Mouse (Mus musculus) midbrain, postnatal 0 days (tissue): ENCODE data around the gene Mrpl53. TPM values are rescaled to one million over a fixed set of nuclear protein-coding genes. Genes with fewer than 3 reads are reported as not detected.

ENCODE experiments used
- ATAC-seq: fragments of 200-750 bp; cut with Nextera tagmentation; 2 replicates; pipeline ENCODE4 v1.8.0; 2017; ENCODE audit warnings: moderate number of reproducible peaks, mild to moderate bottlenecking, moderate TSS enrichment, moderate library complexity; ENCODE audit not compliant: low FRiP score
- DNase-seq: peaks from one replicate; pipeline ENCODE4 v3.0.0-alpha.2; 2015; ENCODE audit warnings: low spot score
- H3K27ac ChIP-seq: fragments of 300-500 bp; sonication (generic); 2 replicates; pipeline ENCODE4 v1.5.1; 2014; ENCODE audit warnings: low read depth, mild to moderate bottlenecking, low read length, mixed read lengths
- H3K27me3 ChIP-seq: fragments of 300-500 bp; sonication (generic); 2 replicates; pipeline ENCODE4 v1.6.1; 2014; ENCODE audit warnings: low read length, control low read depth, mixed read lengths; ENCODE audit not compliant: insufficient read depth
- H3K36me3 ChIP-seq: fragments of 300-500 bp; sonication (generic); 2 replicates; pipeline ENCODE4 v1.6.1; 2014; ENCODE audit warnings: low read length, control low read depth, mixed read lengths; ENCODE audit not compliant: insufficient read depth
- H3K4me1 ChIP-seq: fragments of 300-500 bp; sonication (generic); 2 replicates; pipeline ENCODE4 v1.6.1; 2014; ENCODE audit warnings: mild to moderate bottlenecking, control low read depth, antibody characterized with exemption, low read length, mixed read lengths; ENCODE audit not compliant: insufficient read depth
- H3K4me2 ChIP-seq: fragments of 300-500 bp; sonication (generic); 2 replicates; pipeline ENCODE4 v1.6.1; 2014; ENCODE audit warnings: low read depth, mild to moderate bottlenecking, low read length, mixed read lengths; ENCODE audit not compliant: poor library complexity, severe bottlenecking
- H3K4me3 ChIP-seq: fragments of 300-500 bp; sonication (generic); 2 replicates; pipeline ENCODE4 v1.5.1; 2014; ENCODE audit warnings: low read depth, mild to moderate bottlenecking, low read length, moderate library complexity
- H3K9ac ChIP-seq: fragments of 300-500 bp; sonication (generic); replicated peaks from 2 replicates; pipeline ENCODE4 v1.6.1; 2014; ENCODE audit warnings: mild to moderate bottlenecking, low read length, moderate library complexity, mixed read lengths; ENCODE audit not compliant: poor library complexity, severe bottlenecking
- H3K9me3 ChIP-seq: fragments of 300-500 bp; sonication (generic); 2 replicates; pipeline ENCODE4 v1.6.1; 2016; ENCODE audit warnings: low read length, control low read depth
- CTCF ChIP-seq: IDR thresholded peaks from 2 replicates; pipeline ENCODE4 v1.5.1; 2016; ENCODE audit warnings: antibody characterized with exemption, mild to moderate bottlenecking
- WGBS: fragments of 180-500 bp; shearing (Covaris S2); extraction: QIAGEN DNeasy Blood & Tissue Kit; methylation state at CpG from one replicate; pipeline ENCODE4 v1.1.7; 2014; 5-methylcytosine and 5-hydroxymethylcytosine counted together
- polyA plus RNA-seq: library from polyadenylated mRNA; unstranded; fragments of >200 nt; fragmentation: Nextera tagmentation; extraction: Ambion mirVana; gene quantifications from 2 replicates; pipeline ENCODE4 v1.2.1, GENCODE M21; 2015
- total RNA-seq: library from RNA; depleted of rRNA; stranded (reverse); fragments of >200 nt; gene quantifications from 2 replicates; pipeline ENCODE4 v1.2.3, GENCODE M21; 2014

Mrpl53 gene
- total and polyA plus RNA-seq, 2 experiments from 2014 or later = 46.4 to 115 TPM

DNA sequence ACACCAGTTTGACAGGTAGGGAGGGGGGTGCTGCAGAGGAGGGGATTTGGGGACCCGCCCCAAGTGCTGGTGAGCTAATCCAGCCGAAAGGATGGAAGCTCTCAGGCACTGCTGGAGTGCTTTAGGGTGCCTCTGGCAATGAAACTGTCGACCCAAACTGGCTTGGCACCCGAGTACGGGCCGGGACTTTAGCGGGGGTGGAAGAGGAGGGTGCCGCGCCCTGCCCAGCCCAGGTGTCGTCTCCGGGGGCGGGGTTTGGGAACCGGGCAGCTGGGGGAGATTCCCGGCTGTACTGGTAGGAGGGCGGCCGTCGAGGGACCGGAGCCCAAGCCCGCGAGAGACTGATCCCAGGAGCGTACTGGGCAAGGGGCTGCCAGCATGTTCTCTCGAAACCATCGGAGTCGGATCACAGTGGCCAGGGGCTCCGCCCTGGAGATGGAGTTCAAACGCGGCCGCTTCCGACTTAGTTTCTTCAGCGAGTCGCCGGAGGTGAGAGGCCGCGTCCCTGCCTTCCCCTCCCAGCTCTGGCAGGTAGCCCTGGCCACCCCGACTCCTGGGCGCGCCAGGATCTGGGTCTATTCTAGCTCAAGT lies 26.8 kb downstream of the Mrpl53 start:
- Histone ChIP-seq H3K27me3 (peaks cover 7% of the 10 kb centered on the region), H3K9me3 (no peaks in the 10 kb centered on the region), H3K4me1 (no peaks in the 10 kb centered on the region), H3K4me2 (peak overlapping the region; percentile 51), H3K27ac (no peak overlapping the region), H3K36me3 (no peaks in the 10 kb centered on the region), H3K9ac (0 out of 2 replicates have a peak overlapping the region, but pooled peaks have one; percentile 24), H3K4me3 (peak overlapping the region; percentile 9; the same call in 1 of the 2 replicates)
- TF ChIP-seq CTCF = no peak
- ATAC-seq = no peak
- 6% methylated on average over 37 of the region's 37 CpGs for WGBS
- no peak for DNase-seq

DNA sequence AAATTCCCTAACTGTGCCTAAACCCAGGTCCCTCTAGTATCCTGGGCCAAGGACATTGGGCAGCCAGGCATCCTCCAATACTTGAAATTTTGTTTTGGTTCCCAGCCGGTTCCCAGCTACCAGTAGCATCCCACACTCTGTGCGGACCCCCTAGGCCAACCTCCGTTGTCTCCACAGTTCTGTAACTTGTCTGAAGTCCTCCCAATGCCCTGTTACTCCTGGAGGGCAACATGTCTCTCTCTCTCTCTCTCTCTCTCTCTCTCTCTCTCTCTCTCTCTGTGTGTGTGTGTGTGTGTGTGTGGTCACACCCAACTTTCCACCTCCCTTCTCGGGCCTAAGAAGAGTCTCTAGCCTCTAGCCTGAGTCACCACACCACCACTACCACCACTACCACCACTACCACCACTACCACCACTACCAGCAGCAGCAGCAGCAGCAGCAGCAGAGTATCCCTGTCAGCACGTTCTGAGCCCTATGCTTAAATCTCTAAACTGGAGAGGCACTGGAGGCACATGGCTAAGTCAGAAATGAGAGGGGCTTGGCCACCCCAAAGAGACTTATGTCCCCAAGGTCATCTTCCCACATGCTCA lies 27.5 kb downstream of the Mrpl53 start:
- H3K9ac ChIP-seq = no peak overlapping the region
- ATAC-seq (no peak), DNase-seq (no peak)
- H3K36me3 ChIP-seq = no peaks in the 10 kb centered on the region
- WGBS = 22% methylated on average over 5 of the region's 5 CpGs
- peaks cover 7% of the 10 kb centered on the region for H3K27me3 ChIP-seq
- peak overlapping the region; percentile 51 for H3K4me2 ChIP-seq
- H3K4me1 ChIP-seq = no peaks in the 10 kb centered on the region
- H3K9me3 ChIP-seq = no peaks in the 10 kb centered on the region
- TF ChIP-seq CTCF = no peak
- H3K4me3 ChIP-seq = peak overlapping the region; percentile 30
- H3K27ac ChIP-seq = 0 out of 2 replicates have a peak overlapping the region, but pooled peaks have one; percentile 82

DNA sequence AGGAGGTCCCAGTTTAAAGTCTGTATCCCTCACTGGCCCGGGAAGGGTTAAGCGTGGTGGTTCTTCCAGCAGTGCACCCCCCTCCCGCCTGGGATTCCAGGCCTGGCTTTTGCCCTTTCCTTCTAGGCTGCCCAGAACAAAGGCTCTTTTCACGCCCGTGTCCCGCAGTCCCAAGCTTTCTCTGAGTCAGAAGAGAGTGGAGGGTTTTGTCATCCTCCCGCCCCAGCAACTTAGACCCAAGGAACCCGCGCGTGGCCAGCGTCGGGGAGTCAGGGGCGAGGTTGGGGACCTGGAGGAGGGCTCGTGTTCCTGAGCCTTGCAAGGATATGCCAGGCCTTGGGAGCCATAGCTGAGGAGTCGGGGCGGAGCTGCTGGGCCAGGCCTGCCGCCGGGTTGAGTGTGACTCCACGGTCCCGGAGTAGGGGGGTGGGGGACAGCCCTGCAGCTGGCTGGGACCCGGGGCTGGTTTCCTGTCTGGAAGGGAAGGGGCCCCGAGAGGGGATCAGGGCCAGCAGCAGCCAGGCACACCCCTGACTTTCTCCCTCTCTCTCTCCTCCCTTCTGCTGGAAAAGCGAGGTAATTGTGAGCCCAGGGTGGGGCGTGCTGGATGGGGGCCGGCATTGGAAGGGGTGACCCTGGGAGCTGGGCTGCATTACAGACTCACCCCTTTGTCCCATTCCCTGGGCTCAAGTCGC lies 28.2 kb downstream of the Mrpl53 start:
- H3K27me3 ChIP-seq = peaks cover 7% of the 10 kb centered on the region
- no peaks in the 10 kb centered on the region for H3K9me3 ChIP-seq
- no peaks in the 10 kb centered on the region for H3K36me3 ChIP-seq
- H3K4me1 ChIP-seq = peaks cover 2% of the 10 kb centered on the region; the same call in 1 of the 2 replicates
- TF ChIP-seq CTCF = no peak
- ATAC-seq = peak; percentile 63
- peak overlapping the region; percentile 82 for H3K27ac ChIP-seq
- H3K4me3 ChIP-seq = peak overlapping the region; percentile 30
- WGBS = 3% methylated on average over 25 of the region's 26 CpGs
- H3K4me2 ChIP-seq = peak overlapping the region; percentile 51
- 0 out of 2 replicates have a peak overlapping the region, but pooled peaks have one; percentile 19 for H3K9ac ChIP-seq
- peak; percentile 65 for DNase-seq

DNA sequence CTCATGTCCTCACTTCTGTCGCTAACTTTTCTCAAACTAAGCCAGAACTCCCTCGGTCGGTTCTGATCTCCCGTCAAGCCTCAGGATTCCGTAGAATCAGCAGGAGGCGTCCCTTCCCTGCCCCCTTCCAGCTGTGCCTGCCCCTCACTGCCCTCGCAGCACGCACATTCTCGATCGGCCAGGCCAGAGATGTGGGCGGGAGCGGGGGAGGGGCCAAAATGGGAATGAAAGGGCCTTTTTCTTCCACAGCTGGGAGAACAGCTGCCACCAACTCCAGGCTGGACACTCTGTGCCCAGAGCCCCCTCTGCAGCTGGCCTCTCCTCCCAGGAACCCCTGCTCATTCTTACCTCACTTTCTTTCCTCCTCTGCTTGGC lies 28.7 kb downstream of the Mrpl53 start:
- no peaks in the 10 kb centered on the region for H3K9me3 ChIP-seq
- peak; percentile 62 for DNase-seq
- peak; percentile 49 for ATAC-seq
- H3K9ac ChIP-seq = peak overlapping the region; percentile 42; the same call in 1 of the 2 replicates
- no peak for TF ChIP-seq CTCF
- peaks cover 7% of the 10 kb centered on the region for H3K27me3 ChIP-seq
- peak overlapping the region; percentile 82 for H3K27ac ChIP-seq
- peak overlapping the region; percentile 51 for H3K4me2 ChIP-seq
- H3K4me3 ChIP-seq = peak overlapping the region; percentile 30
- H3K36me3 ChIP-seq = no peaks in the 10 kb centered on the region
- peaks cover 4% of the 10 kb centered on the region; the same call in 1 of the 2 replicates for H3K4me1 ChIP-seq
- 3% methylated on average over 12 of the region's 12 CpGs for WGBS

DNA sequence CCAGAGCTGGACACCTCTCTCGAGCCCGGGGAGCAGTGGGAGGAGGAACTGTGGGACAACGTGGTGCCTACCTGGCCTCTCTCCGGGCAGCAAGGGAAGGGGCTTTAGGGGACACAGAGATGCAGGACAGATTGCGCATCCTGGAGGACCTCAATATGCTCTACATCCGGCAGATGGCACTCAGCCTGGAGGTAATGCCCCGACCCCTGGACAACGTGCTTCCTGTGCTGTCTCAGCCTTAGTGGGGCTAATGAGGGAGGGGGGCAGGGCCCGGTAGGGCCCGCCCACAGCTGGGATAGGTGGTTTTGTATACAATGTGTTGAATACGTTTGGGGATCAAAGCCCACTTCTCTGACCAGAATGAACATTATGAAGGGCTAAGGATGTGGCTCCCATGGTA lies 29.2 kb downstream of the Mrpl53 start:
- 2% methylated on average over 11 of the region's 11 CpGs for WGBS
- Histone ChIP-seq H3K4me3 (no peak overlapping the region), H3K36me3 (no peaks in the 10 kb centered on the region), H3K27me3 (peaks cover 7% of the 10 kb centered on the region), H3K4me2 (peak overlapping the region; percentile 51), H3K4me1 (peaks cover 4% of the 10 kb centered on the region; the same call in 1 of the 2 replicates), H3K27ac (peak overlapping the region; percentile 82), H3K9ac (peak overlapping the region; percentile 42; the same call in 1 of the 2 replicates), H3K9me3 (no peaks in the 10 kb centered on the region)
- ATAC-seq (peak; percentile 19; the same call in 1 of the 2 replicates), DNase-seq (peak; percentile 40)
- TF ChIP-seq CTCF = peak; percentile 47

DNA sequence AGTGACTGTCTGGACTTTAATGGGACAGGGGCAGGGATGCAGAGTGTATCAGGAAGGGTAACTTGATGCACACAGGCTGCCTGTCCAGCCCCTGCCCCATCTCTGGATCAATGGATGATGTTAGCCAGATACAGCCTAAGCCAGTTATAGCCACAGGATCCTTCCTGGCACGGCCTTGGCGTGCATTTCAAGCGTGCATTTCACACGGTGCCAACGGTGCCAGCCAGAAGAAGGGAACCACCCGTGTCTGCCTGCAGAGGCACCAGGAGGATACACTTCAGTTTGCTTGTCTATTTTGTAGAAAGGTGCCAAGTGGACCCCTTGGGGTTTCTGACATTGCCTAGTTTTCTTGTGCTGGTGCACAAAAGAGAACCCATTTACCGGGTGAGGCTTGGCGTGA lies 31.2 kb downstream of the Mrpl53 start:
- no peak for TF ChIP-seq CTCF
- WGBS = 91% methylated on average over 8 of the region's 8 CpGs
- Histone ChIP-seq H3K4me1 (peaks cover 4% of the 10 kb centered on the region; the same call in 1 of the 2 replicates), H3K9me3 (no peaks in the 10 kb centered on the region), H3K4me2 (no peak overlapping the region), H3K4me3 (no peak overlapping the region), H3K27ac (no peak overlapping the region), H3K9ac (no peak overlapping the region), H3K36me3 (no peaks in the 10 kb centered on the region), H3K27me3 (peaks cover 7% of the 10 kb centered on the region)
- DNase-seq = no peak
- no peak for ATAC-seq
